Mouse (Mus musculus): ENCODE results near the gene Gm9.
A peak's percentile ranks its signal among the peaks of the same experiment; 100 is the strongest.
"Not testable (repeated sequence)": the region's sequence is repeated elsewhere in the genome, so short reads cannot be mapped to it uniquely, and the experiment has no call there.

Gene Gm9

GRCm38 (mm10) chrX:37210941-37211340 is at the start of gene Gm9:
Gm9 (minus strand) TSS chrX:37211041.
- no peak for DNase-seq

DNA sequence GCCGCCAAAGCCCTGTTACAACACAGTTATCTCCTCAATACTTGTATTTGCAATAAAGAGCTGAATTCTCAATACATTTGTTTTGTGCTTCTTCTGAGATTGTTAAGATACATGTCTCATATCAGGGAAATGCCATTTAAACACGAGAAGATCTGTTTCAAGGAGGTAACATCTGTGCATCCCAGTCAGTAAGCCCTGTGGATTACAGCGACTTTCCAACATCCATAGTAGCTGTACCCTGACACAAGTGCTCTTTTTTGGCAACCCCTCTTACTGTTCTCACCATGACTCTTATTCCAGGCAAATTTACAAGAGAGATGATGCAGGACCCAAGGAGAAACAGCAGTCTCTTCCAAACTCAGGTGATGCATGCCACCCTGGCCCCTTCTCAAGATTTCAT is 38.8 kb upstream of the Gm9 start, which contains the start of gene Rhox3a:
Rhox3a (plus strand) TSS at position 301 of the 400 bp plus-strand sequence.
- DNase-seq, result not testable (repeated sequence)

GRCm38 (mm10) chrX:37244676-37245075 is 33.8 kb upstream of the Gm9 start, which contains the start of gene Rhox2a:
Rhox2a (plus strand) TSS chrX:37244976.
- DNase-seq, result not testable (repeated sequence)

DNA sequence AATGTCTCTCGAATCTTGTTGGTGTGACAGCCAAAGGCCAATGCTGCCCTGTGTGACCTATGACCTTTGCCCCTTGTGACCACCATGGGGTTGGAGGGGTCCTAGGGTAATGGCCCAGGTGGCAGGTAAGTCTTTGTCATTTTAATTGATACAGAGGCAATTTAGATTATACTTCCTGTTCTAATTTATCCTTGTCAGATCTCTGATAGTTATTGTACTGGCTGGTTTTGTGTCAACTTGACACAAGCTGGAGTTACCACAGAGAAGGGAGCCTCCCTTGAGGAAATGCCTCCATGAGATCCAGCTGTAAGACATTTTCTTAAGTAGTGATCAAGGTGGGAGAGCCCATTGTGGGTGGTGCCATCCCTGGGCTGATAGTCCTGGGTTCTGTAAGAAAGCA is 11.3 kb upstream of the Gm9 start, which contains the start of gene Rhox1:
Rhox1 (minus strand) TSS at position 101 of the 400 bp plus-strand sequence.
- not testable (repeated sequence) for DNase-seq

- no peak for DNase-seq
These were observed 12.2 kb downstream of the Gm9 start for GRCm38 (mm10) chrX:37198676-37199075.

GRCm38 (mm10) chrX:37191744-37192379 is 19.0 kb downstream of the Gm9 start:
- peak in 1 of 2 experiments; percentile 13 for DNase-seq

- peak; percentile 87 to 91 for DNase-seq
These were observed 19.6 kb downstream of the Gm9 start, which contains the start of the genes Ndufa1 and Rnf113a1 for GRCm38 (mm10) chrX:37191105-37191743. Ndufa1 (minus strand) TSS chrX:37191163. Rnf113a1 (plus strand) TSS chrX:37191245.

DNA sequence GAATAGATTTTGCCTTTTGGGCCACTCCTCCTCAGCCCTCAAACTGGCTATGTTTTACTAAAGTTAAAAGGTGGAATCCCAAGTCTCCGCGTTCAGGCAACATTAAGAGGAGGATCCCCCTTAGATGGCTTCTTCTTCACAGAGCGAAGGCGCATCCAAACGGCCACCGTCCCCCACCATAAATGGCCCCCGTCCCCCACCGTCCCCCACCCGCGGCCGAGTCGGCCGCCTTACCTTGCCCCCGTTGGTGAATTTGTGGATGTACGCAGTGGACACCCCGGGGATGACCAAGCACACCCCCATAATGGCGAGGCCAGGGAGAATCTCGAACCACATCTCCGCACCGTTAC is 20.1 kb downstream of the Gm9 start:
- no peak for DNase-seq

DNA sequence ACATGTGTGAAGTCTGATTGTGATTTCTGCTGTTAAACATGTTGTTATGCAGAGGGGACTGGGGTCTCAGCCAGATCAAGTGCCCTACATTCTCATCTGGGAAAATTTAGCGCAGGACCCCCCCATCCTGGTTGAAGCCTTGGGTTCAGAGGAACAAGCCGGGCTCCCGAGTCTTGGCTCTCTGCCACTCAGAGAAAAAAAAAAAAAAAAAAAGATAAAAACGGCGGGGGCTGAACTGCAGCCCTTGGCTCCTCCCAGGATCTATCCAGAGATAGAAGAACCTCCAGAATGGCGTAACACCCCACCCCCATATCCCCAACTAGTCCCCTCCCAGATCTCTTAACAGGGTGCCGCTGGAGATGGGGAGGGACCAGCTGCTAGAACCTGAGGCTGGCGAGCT is 26.4 kb downstream of the Gm9 start:
- DNase-seq, result peak; percentile 4 to 13

- DNase-seq, result no peak
These were observed 42.1 kb downstream of the Gm9 start, which contains the start of gene Akap14 for GRCm38 (mm10) chrX:37168742-37169141. Akap14 (minus strand) TSS chrX:37168842.

DNA sequence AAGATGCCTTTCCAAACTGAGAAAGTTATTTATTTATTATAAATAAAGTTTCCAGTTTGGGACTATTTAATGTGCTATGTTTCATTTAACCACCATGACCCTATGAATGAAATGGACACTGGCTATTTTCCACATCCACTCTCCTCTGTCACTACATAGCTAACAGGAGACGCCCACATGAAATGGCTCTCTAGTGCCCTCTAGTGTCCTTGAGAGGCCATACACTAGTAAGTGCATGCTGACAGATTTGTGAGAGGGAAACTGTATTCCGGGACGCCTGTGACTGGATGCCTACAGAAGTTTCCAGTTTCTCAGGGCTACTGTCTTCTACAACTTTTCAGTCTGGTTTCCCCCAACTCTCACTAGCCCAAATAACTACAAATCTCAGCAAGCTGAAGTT is 43.8 kb downstream of the Gm9 start:
- peak; percentile 48 to 55 for DNase-seq

DNA sequence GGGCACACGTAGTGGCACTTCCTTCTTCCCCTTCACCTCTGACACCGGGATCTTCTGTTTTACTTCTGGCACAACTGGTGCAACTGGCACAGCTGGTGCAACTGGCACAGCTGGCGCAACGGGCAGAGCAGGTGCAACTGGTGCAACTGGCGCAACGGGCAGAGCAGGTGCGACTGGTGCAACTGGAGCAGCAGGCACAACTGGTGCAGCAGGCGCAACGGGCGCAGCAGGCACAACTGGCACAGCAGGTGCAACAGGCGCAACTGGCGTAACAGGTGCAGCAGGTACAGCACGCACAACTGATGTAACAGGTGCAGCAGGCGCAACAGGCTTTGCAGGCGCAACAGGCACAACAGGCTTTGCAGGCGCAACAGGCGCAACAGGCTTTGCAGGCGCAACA is 47.7 kb downstream of the Gm9 start:
- DNase-seq, result no peak

- no peak for DNase-seq
These were observed 49.7 kb downstream of the Gm9 start for GRCm38 (mm10) chrX:37161169-37161568.

All from cerebellum, postnatal 10 days (tissue).